Mouse (Mus musculus): ENCODE measurements around the gene 4930502E18Rik. TPM values are rescaled to one million over a fixed set of nuclear protein-coding genes. Genes with fewer than 3 reads are reported as not detected.
A peak's percentile ranks its signal among the peaks of the same experiment; 100 is the strongest.
"Not testable (repeated sequence)": the region's sequence is repeated elsewhere in the genome, so short reads cannot be mapped to it uniquely, and the experiment has no call there.

The 4930502E18Rik gene
- 0.27 and 0.48 TPM in 2 replicates for polyA plus RNA-seq (2016; fragmentation: Nextera tagmentation; extraction: Ambion mirVana)

GRCm38 (mm10) chrX:53724596-53724995 is at the start of gene 4930502E18Rik:
TSS of gene 4930502E18Rik (plus strand) at chrX:53724826.
- Histone ChIP-seq H3K4me2 (no peak within 1 kb of the TSS), H3K4me3 (no peak within 1 kb of the TSS), H3K4me1 (replicated peaks) (no peaks in the 10 kb centered on the region), H3K36me3 (no peaks in the 10 kb centered on the region), H3K9me3 (replicated peaks) (no peaks in the 10 kb centered on the region), H3K27me3 (replicated peaks) (no peaks in the 10 kb centered on the region), H3K9ac (no peak within 1 kb of the TSS), H3K27ac (ENCODE audit: poor library complexity, severe bottlenecking) (no peak within 1 kb of the TSS)
- WGBS = 66% methylated on average over 11 of the region's 11 CpGs
- no peak for ATAC-seq (ENCODE audit: insufficient number of reproducible peaks, low FRiP score)

- whole genome bisulfite sequencing = 44% methylated on average over 2 of the region's 2 CpGs
- H3K36me3 ChIP-seq; H3K9me3 ChIP-seq (replicated peaks); ATAC-seq (ENCODE audit: insufficient number of reproducible peaks, low FRiP score); H3K27me3 ChIP-seq (replicated peaks); H3K4me3 ChIP-seq; H3K4me2 ChIP-seq; H3K27ac ChIP-seq (ENCODE audit: poor library complexity, severe bottlenecking); H3K9ac ChIP-seq; H3K4me1 ChIP-seq (replicated peaks): not testable (repeated sequence)
Observed at GRCm38 (mm10) chrX:53676943-53677342, 47.7 kb upstream of the 4930502E18Rik start.

- not testable (repeated sequence) for H3K9me3 ChIP-seq (replicated peaks); H3K27me3 ChIP-seq (replicated peaks); H3K27ac ChIP-seq (ENCODE audit: poor library complexity, severe bottlenecking); H3K9ac ChIP-seq; H3K36me3 ChIP-seq; H3K4me2 ChIP-seq; H3K4me3 ChIP-seq; ATAC-seq (ENCODE audit: insufficient number of reproducible peaks, low FRiP score); H3K4me1 ChIP-seq (replicated peaks)
- WGBS = 54% methylated on average over 3 of the region's 3 CpGs
Observed at GRCm38 (mm10) chrX:53682650-53683049, 42.0 kb upstream of the 4930502E18Rik start.

- not testable (repeated sequence) for ATAC-seq (ENCODE audit: insufficient number of reproducible peaks, low FRiP score); H3K9me3 ChIP-seq (replicated peaks); H3K4me2 ChIP-seq; H3K36me3 ChIP-seq; H3K27ac ChIP-seq (ENCODE audit: poor library complexity, severe bottlenecking); H3K9ac ChIP-seq; H3K4me3 ChIP-seq; H3K27me3 ChIP-seq (replicated peaks); H3K4me1 ChIP-seq (replicated peaks)
- 67% methylated on average over 2 of the region's 4 CpGs for WGBS
Observed at GRCm38 (mm10) chrX:53684676-53685075, 40.0 kb upstream of the 4930502E18Rik start.

- Histone ChIP-seq H3K36me3 (no peaks in the 10 kb centered on the region), H3K9me3 (replicated peaks) (0 out of 2 replicates have a peak, but pooled peaks cover 5% of the 10 kb centered on the region), H3K27me3 (replicated peaks) (0 out of 2 replicates have a peak, but pooled peaks cover 16% of the 10 kb centered on the region), H3K4me2 (no peak overlapping the region), H3K4me1 (replicated peaks) (no peaks in the 10 kb centered on the region), H3K27ac (ENCODE audit: poor library complexity, severe bottlenecking) (no peak overlapping the region), H3K4me3 (no peak overlapping the region), H3K9ac (no peak overlapping the region)
- 52% methylated on average over 2 of the region's 2 CpGs for WGBS
- no peak for ATAC-seq (ENCODE audit: insufficient number of reproducible peaks, low FRiP score)
Observed at GRCm38 (mm10) chrX:53692065-53692464, 32.6 kb upstream of the 4930502E18Rik start.

GRCm38 (mm10) chrX:53693141-53693540 is 31.5 kb upstream of the 4930502E18Rik start:
- H3K4me2 ChIP-seq = no peak overlapping the region
- 0 out of 2 replicates have a peak, but pooled peaks cover 16% of the 10 kb centered on the region for H3K27me3 ChIP-seq (replicated peaks)
- H3K9ac ChIP-seq = no peak overlapping the region
- no peaks in the 10 kb centered on the region for H3K4me1 ChIP-seq (replicated peaks)
- no peaks in the 10 kb centered on the region for H3K36me3 ChIP-seq
- H3K4me3 ChIP-seq = no peak overlapping the region
- no peak for ATAC-seq (ENCODE audit: insufficient number of reproducible peaks, low FRiP score)
- 0 out of 2 replicates have a peak, but pooled peaks cover 5% of the 10 kb centered on the region for H3K9me3 ChIP-seq (replicated peaks)
- H3K27ac ChIP-seq (ENCODE audit: poor library complexity, severe bottlenecking) = no peak overlapping the region
- WGBS = 63% methylated on average over 2 of the region's 2 CpGs

- Histone ChIP-seq H3K4me3 (no peak overlapping the region), H3K4me2 (no peak overlapping the region), H3K9me3 (replicated peaks) (0 out of 2 replicates have a peak, but pooled peaks cover 5% of the 10 kb centered on the region), H3K9ac (no peak overlapping the region), H3K27me3 (replicated peaks) (0 out of 2 replicates have a peak, but pooled peaks cover 16% of the 10 kb centered on the region), H3K27ac (ENCODE audit: poor library complexity, severe bottlenecking) (no peak overlapping the region), H3K4me1 (replicated peaks) (no peaks in the 10 kb centered on the region), H3K36me3 (no peaks in the 10 kb centered on the region)
- WGBS = 66% methylated on average over 9 of the region's 9 CpGs
- no peak for ATAC-seq (ENCODE audit: insufficient number of reproducible peaks, low FRiP score)
Observed at GRCm38 (mm10) chrX:53694008-53694777, 30.4 kb upstream of the 4930502E18Rik start.

GRCm38 (mm10) chrX:53699225-53699624 is 25.4 kb upstream of the 4930502E18Rik start:
- Histone ChIP-seq H3K9ac (no peak overlapping the region), H3K27ac (ENCODE audit: poor library complexity, severe bottlenecking) (no peak overlapping the region), H3K4me1 (replicated peaks) (no peaks in the 10 kb centered on the region), H3K36me3 (no peaks in the 10 kb centered on the region), H3K27me3 (replicated peaks) (no peaks in the 10 kb centered on the region), H3K9me3 (replicated peaks) (no peaks in the 10 kb centered on the region), H3K4me3 (no peak overlapping the region), H3K4me2 (no peak overlapping the region)
- WGBS = 83% methylated on average over 2 of the region's 2 CpGs
- ATAC-seq (ENCODE audit: insufficient number of reproducible peaks, low FRiP score) = no peak

GRCm38 (mm10) chrX:53702673-53703072 is 22.0 kb upstream of the 4930502E18Rik start:
- no peaks in the 10 kb centered on the region for H3K36me3 ChIP-seq
- H3K27me3 ChIP-seq (replicated peaks) = no peaks in the 10 kb centered on the region
- no peaks in the 10 kb centered on the region for H3K4me1 ChIP-seq (replicated peaks)
- no peak overlapping the region for H3K4me3 ChIP-seq
- H3K9me3 ChIP-seq (replicated peaks) = no peaks in the 10 kb centered on the region
- no peak for ATAC-seq (ENCODE audit: insufficient number of reproducible peaks, low FRiP score)
- WGBS = 63% methylated on average over 3 of the region's 3 CpGs
- H3K9ac ChIP-seq = no peak overlapping the region
- no peak overlapping the region for H3K4me2 ChIP-seq
- H3K27ac ChIP-seq (ENCODE audit: poor library complexity, severe bottlenecking) = no peak overlapping the region

GRCm38 (mm10) chrX:53715942-53716322 is 8.7 kb upstream of the 4930502E18Rik start:
- Histone ChIP-seq H3K4me3 (peak overlapping the region; percentile 36), H3K4me2 (peak overlapping the region; percentile 69), H3K27me3 (replicated peaks) (no peaks in the 10 kb centered on the region), H3K36me3 (no peaks in the 10 kb centered on the region), H3K4me1 (replicated peaks) (no peaks in the 10 kb centered on the region), H3K9ac (no peak overlapping the region; the same call in 1 of the 2 replicates), H3K27ac (ENCODE audit: poor library complexity, severe bottlenecking) (no peak overlapping the region), H3K9me3 (replicated peaks) (no peaks in the 10 kb centered on the region)
- 49% methylated on average over 2 of the region's 2 CpGs for WGBS
- no peak for ATAC-seq (ENCODE audit: insufficient number of reproducible peaks, low FRiP score)

- Histone ChIP-seq H3K4me3 (peak overlapping the region; percentile 36), H3K9ac (peak overlapping the region; percentile 58), H3K4me1 (replicated peaks) (no peaks in the 10 kb centered on the region), H3K27ac (ENCODE audit: poor library complexity, severe bottlenecking) (no peak overlapping the region), H3K9me3 (replicated peaks) (no peaks in the 10 kb centered on the region), H3K4me2 (peak overlapping the region; percentile 69), H3K36me3 (no peaks in the 10 kb centered on the region), H3K27me3 (replicated peaks) (no peaks in the 10 kb centered on the region)
- no peak; the same call in 1 of the 2 replicates for ATAC-seq (ENCODE audit: insufficient number of reproducible peaks, low FRiP score)
- 18% methylated on average over 49 of the region's 49 CpGs for WGBS
Observed at GRCm38 (mm10) chrX:53716323-53717182, 8.1 kb upstream of the 4930502E18Rik start.

All from heart, embryonic 12.5 days (tissue).